Mouse (Mus musculus) E14TG2a.4 (cell line): ENCODE results near the gene Tns2.

Experiments used
- CTCF ChIP-seq: conservative IDR thresholded peaks from 2 replicates; pipeline ENCODE4 v1.5.1; 2014; ENCODE audit warnings: low read length
- NANOG ChIP-seq: IDR thresholded peaks from 2 replicates; pipeline ENCODE4 v1.6.1; 2014; ENCODE audit warnings: borderline replicate concordance, low read length, mixed read lengths

DNA sequence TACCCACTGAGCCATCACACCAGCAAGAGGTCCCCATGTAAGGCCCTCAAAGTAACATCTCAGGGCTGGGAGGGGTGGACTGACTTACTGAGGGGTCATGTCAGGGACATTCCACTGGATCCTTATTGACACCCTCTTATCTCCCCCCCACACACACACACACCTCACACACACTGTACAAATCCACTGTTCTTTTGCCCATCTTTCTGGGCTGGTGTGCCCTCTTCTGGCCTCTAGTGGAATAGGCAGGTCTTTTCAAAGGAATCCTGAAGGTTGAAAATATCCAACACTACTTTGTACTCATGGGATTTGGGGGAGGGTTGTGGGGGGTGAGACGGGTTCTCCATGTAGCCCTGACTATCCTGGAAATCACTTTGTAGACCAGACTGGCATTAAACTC lies 46.7 kb downstream of the Tns2 start:
- TF ChIP-seq CTCF (peak; percentile 91), NANOG (no peak)
